Mouse (Mus musculus) lung, adult 2 months (tissue): Measurements from ENCODE around the gene Rac3.
"Not testable (repeated sequence)": the region's sequence is repeated elsewhere in the genome, so short reads cannot be mapped to it uniquely, and the experiment has no call there.

ENCODE experiments used
- CTCF ChIP-seq: fragments of 200-500 bp; IDR thresholded peaks from 2 replicates; pipeline ENCODE4 v1.5.1; 2011; ENCODE audit warnings: mild to moderate bottlenecking, low read length, control low read depth; ENCODE audit not compliant: insufficient read depth
- POLR2A ChIP-seq: fragments of 200-500 bp; IDR thresholded peaks from 2 replicates; pipeline ENCODE4 v1.6.1; 2011; ENCODE audit warnings: low read depth, mild to moderate bottlenecking, control low read depth, low read length, borderline replicate concordance; ENCODE audit errors: extremely low read depth

GRCm38 (mm10) chr11:120762672-120763041 is 41.4 kb downstream of the Rac3 start, which contains the start of gene Hmga1b:
- TF ChIP-seq CTCF, POLR2A: not testable (repeated sequence)
